Mouse (Mus musculus) cortical plate, adult 2 months (tissue): ENCODE data around the gene Lrrc74a. TPM values are rescaled to one million over a fixed set of nuclear protein-coding genes. Genes with fewer than 3 reads are reported as not detected.

Source experiments
- H3K27ac ChIP-seq: fragments of 200-500 bp; 2 replicates; pipeline ENCODE4 v1.5.1; 2012; ENCODE audit warnings: low read length, control low read depth, inconsistent platforms; ENCODE audit not compliant: insufficient read depth
- H3K4me1 ChIP-seq: fragments of 200-500 bp; 2 replicates; pipeline ENCODE4 v1.6.1; 2011; ENCODE audit warnings: low read length; ENCODE audit not compliant: control insufficient read depth, insufficient read depth
- H3K4me3 ChIP-seq: fragments of 200-500 bp; 2 replicates; pipeline ENCODE4 v1.5.1; 2011; ENCODE audit warnings: mild to moderate bottlenecking, low read length, control low read depth; ENCODE audit not compliant: insufficient read depth
- CTCF ChIP-seq: fragments of 200-500 bp; IDR thresholded peaks from 2 replicates; pipeline ENCODE4 v1.5.1; 2011; ENCODE audit warnings: mild to moderate bottlenecking, control low read depth, low read length; ENCODE audit not compliant: insufficient read depth; ENCODE audit errors: extremely low read depth
- POLR2A ChIP-seq: fragments of 200-500 bp; IDR thresholded peaks from 2 replicates; pipeline ENCODE4 v1.6.1; 2011; ENCODE audit warnings: mild to moderate bottlenecking, low read length, control low read depth; ENCODE audit not compliant: insufficient read depth; ENCODE audit errors: extremely low read depth
- polyA plus RNA-seq: library from polyadenylated mRNA; depleted of rRNA; stranded (reverse); fragments of >200 nt; gene quantifications from 2 replicates; pipeline ENCODE4 v1.2.3, GENCODE M21; 2012; rRNA removed

Lrrc74a gene
- polyA plus RNA-seq, 1 experiment: not detected

DNA sequence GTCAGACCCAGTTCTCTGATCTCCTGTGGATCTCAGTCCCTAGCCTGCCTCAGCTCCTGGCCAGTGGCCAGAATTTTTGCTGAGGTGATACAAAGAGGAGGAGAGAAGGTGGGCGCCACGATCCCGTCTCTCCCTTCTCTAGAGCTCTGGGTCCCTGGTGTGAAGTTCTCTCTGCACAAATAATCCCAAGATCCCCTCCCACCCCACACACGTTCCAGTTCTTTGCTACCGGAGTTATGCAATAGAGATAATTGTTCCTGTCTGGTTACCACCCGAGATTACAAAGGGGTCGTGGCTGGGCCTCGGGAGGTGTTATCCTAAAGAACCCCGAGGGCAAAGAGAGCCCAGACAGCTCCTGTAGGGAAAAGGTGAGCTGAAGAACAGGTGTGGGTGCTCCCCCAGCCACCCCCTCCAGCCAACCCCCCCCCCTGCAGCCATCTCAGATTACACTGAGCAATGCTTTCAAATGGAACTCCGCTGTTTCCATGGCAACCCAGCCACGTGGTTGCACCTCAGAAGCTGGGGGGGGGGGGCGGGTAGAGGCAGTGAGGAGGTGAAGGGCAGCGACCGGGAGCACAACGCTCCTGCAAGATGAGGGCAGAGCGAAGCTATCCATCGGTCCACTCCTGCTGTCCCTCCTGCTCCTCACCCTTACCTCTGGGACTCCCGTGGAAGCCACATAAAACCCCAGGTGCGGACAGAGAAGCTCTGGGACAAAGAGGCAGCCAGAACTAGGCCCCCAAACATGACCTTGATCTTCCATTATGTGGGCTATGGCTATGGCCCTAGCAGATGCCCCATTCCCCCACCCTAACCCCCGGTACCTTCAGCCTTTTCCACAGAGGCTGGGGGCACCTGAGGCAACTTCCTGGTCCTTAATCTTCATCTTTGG, 72.1 kb downstream of the Lrrc74a start:
- Histone ChIP-seq H3K4me1 (peaks cover 33% of the 10 kb centered on the region), H3K4me3 (no peak overlapping the region), H3K27ac (peak overlapping the region; percentile 93)
- no peak for TF ChIP-seq POLR2A
- no peak for TF ChIP-seq CTCF

DNA sequence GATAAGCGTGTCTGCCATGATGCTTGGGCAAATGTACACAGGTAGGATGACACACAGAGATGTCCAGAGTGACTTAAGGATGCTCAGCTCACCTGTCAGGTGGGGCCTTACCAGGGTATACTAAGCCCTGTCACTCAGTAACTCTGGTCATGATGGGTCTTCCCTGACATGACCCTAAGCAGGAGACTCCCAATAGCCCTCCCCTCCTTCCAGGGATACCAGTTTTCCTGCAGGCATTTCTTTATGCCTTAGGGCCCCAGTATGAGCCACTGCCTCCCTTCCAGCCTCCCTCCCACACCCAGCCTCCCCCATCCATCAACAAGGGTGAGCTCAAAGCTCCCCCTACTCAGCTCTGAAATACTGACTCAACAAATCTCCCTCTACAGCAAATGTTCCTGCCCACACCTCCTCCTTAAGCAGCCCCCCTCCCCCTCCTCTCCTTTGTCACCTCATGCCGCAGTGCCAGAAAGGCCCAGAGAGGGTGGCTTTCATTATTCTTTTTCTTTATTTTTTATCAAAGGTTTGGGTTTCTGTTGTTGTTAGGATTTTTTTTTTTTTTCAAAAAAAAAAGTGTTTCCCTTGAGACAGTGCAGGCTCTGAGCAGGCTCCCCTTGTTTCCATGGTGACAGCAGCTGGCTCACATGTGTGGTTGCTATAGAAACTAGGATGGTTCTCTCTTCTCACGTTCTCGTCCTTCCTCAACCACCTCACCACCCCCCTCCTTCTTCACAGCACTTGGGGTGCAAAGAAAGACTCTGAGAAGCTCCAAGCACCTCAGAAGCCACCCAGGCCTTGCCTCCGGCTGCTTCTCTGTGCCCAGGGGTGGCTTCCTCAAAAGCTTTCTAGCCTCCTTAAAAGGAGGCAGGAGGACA, 73.0 kb downstream of the Lrrc74a start:
- TF ChIP-seq CTCF (no peak), POLR2A (0 out of 2 replicates have a peak, but pooled peaks have one; percentile 41)
- Histone ChIP-seq H3K27ac (peak overlapping the region; percentile 93), H3K4me1 (peaks cover 29% of the 10 kb centered on the region), H3K4me3 (no peak overlapping the region)

DNA sequence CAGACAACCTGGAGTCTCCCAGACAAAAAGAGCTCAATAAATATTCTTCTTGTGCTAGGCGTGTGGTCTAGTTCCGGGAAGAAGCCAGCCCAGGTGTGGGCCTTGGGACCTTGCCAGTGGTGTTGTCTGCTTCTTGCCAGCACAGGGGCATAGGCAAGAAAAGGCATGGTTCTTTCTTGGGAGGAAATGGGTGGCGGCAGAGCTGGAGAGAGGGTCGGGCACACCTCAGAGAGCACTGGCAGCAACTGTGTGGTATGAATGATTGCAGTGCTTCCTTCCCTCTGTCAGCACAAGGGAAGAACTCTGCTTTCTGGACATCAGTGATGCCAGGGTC, 73.6 kb downstream of the Lrrc74a start:
- TF ChIP-seq POLR2A (no peak), CTCF (no peak)
- Histone ChIP-seq H3K4me3 (no peak overlapping the region), H3K4me1 (peaks cover 30% of the 10 kb centered on the region), H3K27ac (peak overlapping the region; percentile 89)

DNA sequence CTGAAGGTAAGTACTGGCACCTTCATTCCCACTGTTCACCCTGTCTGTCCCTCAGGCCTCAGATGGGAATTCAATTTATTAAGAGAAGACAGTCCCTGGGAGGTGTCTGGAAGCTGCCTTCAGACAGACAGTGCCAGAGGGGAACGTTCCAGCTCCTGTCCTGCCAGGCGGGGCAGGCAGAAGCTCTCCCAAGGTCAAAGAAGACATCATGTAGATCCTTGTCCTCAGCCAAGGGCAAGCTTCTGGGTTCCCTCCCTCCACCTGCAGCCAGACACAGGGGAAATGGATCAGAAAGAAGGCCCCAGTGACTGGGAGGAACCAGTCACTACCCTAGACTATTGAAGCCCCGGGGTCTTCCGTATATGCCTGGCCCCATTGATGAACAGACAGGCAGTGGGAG, 74.7 kb downstream of the Lrrc74a start:
- Histone ChIP-seq H3K27ac (peak overlapping the region; percentile 14; the same call in 1 of the 2 replicates), H3K4me1 (peaks cover 33% of the 10 kb centered on the region), H3K4me3 (no peak overlapping the region)
- TF ChIP-seq CTCF (no peak), POLR2A (no peak)

DNA sequence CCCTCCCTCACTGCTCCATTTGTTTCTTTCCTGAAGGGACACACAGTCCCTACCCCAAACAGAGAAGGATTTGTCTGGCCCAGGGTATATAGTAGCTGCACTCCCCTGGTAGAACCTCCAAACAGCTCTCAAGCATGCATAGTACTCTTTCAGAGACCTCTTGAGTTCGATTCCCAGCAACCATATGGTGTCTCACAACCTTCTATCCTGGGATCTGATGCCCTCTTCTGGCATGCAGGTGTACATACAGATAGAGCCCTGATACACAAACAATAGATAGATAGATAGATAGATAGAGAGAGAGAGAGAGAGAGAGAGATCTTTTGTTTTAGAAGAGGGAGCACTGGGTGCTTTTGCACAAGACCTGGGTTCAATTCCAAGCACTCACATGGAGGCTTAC, 75.9 kb downstream of the Lrrc74a start:
- Histone ChIP-seq H3K4me1 (peaks cover 27% of the 10 kb centered on the region), H3K27ac (peak overlapping the region; percentile 10; the same call in 1 of the 2 replicates)
- TF ChIP-seq POLR2A (no peak), CTCF (no peak)

DNA sequence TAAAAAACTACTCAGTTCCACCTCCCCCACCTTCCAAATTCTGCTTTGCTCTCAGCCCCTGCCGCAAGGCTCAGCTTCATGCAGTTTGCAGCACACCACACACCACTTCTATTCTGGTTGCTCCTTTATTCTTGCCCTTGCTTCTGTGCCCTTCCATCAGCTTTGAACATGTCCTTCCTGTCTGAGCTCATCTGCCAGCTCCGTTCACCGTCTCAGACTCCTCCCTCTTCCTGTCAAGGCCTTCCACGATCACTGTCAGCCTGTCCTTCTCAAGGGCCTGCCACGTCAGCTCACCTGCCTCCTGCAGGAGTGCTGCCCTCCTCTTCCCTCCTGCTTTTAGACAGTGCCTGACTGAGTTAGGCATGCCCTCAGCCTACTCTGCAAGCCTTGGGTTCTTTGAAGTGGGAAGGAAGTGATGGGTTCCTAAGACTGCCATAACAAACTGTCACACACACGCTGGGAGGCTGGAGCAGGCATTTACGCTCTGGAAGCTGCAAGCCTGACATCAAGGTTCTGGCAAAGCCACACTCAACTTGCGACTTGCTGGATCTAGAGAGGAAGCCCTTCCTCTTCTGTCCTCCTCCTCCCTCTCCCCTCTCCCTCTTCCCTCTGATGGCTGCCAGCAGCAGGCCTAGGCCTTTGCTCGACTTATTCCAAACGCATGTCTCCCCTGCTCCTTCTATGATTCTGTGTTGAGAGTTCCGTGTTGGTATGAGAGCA, 76.7 kb downstream of the Lrrc74a start:
- Histone ChIP-seq H3K27ac (peak overlapping the region; percentile 49), H3K4me3 (no peak overlapping the region), H3K4me1 (peaks cover 27% of the 10 kb centered on the region)
- no peak for TF ChIP-seq CTCF
- no peak for TF ChIP-seq POLR2A

More for the DNA sequence above, 75.9 kb downstream of the Lrrc74a start:
- H3K4me3 ChIP-seq: no peak overlapping the region

DNA sequence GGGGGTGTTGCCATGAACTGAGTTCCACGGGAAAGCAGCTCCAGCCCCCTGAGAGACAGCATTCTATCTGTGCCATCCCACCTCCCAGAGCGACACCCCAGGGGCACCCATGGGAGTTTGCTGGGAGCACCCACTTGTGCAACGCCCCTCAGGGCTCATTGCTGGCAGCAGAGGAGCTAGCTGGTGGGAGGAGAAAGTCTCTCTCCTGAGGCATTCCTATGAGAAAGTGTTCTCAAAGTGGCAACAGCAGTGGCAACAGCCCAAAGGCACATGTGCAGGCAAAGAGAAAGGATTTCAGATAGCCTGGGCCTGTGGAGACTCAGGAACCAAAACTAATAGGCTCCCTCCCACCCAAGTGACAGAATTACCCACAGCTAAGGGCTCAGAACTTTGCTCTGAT, 78.6 kb downstream of the Lrrc74a start:
- Histone ChIP-seq H3K4me1 (peaks cover 31% of the 10 kb centered on the region), H3K4me3 (no peak overlapping the region), H3K27ac (0 out of 2 replicates have a peak overlapping the region, but pooled peaks have one; percentile 23)
- TF ChIP-seq POLR2A (no peak), CTCF (no peak)

Other genes starting within 250 kb of the Lrrc74a start
- gene Vash1, start 55.7 kb upstream of the Lrrc74a start, polyA plus RNA-seq: 14.7 and 15.8 TPM in 2 replicates
- 10.3 and 10.5 TPM in 2 replicates for gene Angel1, start 7.9 kb upstream of the Lrrc74a start, polyA plus RNA-seq
- 35.7 and 37.1 TPM in 2 replicates for gene Irf2bpl, start 150.4 kb downstream of the Lrrc74a start, polyA plus RNA-seq
- 83.7 and 84.4 TPM in 2 replicates for gene Cipc, start 212.7 kb downstream of the Lrrc74a start, polyA plus RNA-seq